Mouse (Mus musculus) hindbrain, embryonic 13.5 days (tissue): ENCODE measurements around the gene Ampd3. TPM values are rescaled to one million over a fixed set of nuclear protein-coding genes. Genes with fewer than 3 reads are reported as not detected.

ENCODE experiments used
- ATAC-seq: fragments of 200-750 bp; cut with Nextera tagmentation; 2 replicates; pipeline ENCODE4 v1.8.0; 2017; ENCODE audit warnings: moderate TSS enrichment; ENCODE audit not compliant: low FRiP score
- H3K27ac ChIP-seq: fragments of 300-500 bp; sonication (generic); 2 replicates; pipeline ENCODE4 v1.5.1; 2015; ENCODE audit warnings: inconsistent platforms, mild to moderate bottlenecking, moderate library complexity
- H3K27me3 ChIP-seq: fragments of 300-500 bp; sonication (generic); 2 replicates; pipeline ENCODE4 v1.6.1; 2015; ENCODE audit warnings: mild to moderate bottlenecking, inconsistent platforms
- H3K36me3 ChIP-seq: fragments of 300-500 bp; sonication (generic); 2 replicates; pipeline ENCODE4 v1.6.1; 2015; ENCODE audit warnings: mild to moderate bottlenecking, inconsistent platforms
- H3K4me1 ChIP-seq: fragments of 300-500 bp; sonication (generic); replicated peaks from 2 replicates; pipeline ENCODE4 v1.6.1; 2015; ENCODE audit warnings: inconsistent platforms
- H3K4me2 ChIP-seq: fragments of 300-500 bp; sonication (generic); 2 replicates; pipeline ENCODE4 v1.6.1; 2015; ENCODE audit warnings: inconsistent platforms, mild to moderate bottlenecking, moderate library complexity
- H3K4me3 ChIP-seq: fragments of 300-500 bp; sonication (generic); 2 replicates; pipeline ENCODE4 v1.5.1; 2015; ENCODE audit warnings: mild to moderate bottlenecking, inconsistent platforms
- H3K9ac ChIP-seq: fragments of 300-500 bp; sonication (generic); 2 replicates; pipeline ENCODE4 v1.6.1; 2015; ENCODE audit warnings: mild to moderate bottlenecking, inconsistent platforms
- H3K9me3 ChIP-seq: fragments of 300-500 bp; sonication (generic); 2 replicates; pipeline ENCODE4 v1.6.1; 2016; ENCODE audit warnings: inconsistent platforms
- WGBS: fragments of 180-500 bp; shearing (Covaris S2); methylation state at CpG from one replicate; pipeline ENCODE4 v1.1.7; 2015; 5-methylcytosine and 5-hydroxymethylcytosine counted together
- polyA plus RNA-seq: library from polyadenylated mRNA; unstranded; fragments of >200 nt; fragmentation: Nextera tagmentation; extraction: Ambion mirVana; gene quantifications from 2 replicates; pipeline ENCODE4 v1.2.1, GENCODE M21; 2015

The Ampd3 gene
- polyA plus RNA-seq, 1 experiment from 2014 or later, result 4.9 TPM

DNA sequence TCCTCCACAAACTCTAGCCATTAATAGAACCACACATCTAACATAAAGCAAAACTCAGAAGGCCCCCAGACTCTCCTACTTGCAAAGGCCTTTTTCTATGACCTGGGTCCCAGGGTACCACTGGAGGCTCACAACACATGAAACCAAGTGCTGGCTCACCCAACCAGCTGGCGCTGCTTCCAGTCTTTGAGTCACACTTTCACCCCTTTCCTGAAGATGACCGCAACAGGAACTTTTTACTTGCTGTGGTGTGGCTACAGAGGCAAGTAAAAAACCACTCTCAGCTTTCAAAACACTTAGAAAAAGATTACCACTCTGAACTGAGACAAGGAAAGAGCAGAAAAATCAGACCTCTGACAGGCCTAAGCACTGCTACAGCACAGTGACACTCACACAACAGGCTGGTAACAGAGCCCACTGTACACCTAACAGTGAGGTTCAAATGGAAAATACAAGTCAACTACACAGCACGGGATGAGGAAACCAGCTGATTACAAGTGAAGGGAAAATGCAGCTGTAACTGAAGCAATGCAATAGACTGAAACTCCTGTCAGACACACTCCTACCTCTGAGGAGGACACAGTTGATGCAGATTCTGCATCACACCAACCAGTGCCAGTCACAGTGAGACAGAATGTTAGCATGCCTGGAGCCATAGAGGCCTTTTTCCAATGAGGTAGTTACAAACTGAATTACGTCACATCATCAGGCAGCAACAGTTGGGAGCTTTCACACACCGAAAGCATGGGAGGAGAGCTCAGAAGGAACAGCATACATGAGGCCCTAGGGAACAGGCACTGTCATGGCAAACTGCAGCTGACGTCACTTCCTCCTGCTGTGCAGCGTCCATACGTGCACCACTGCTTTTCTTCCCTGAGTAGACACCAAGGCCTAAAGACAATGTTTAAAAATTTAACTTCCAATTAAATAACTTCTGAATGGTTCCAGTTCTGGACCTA lies 56.3 kb downstream of the Ampd3 start:
- Histone ChIP-seq H3K4me3 (no peak overlapping the region), H3K9ac (no peak overlapping the region), H3K27me3 (no peaks in the 10 kb centered on the region), H3K27ac (no peak overlapping the region), H3K4me1 (peaks cover 5% of the 10 kb centered on the region), H3K9me3 (no peaks in the 10 kb centered on the region), H3K36me3 (peaks cover 42% of the 10 kb centered on the region), H3K4me2 (no peak overlapping the region)
- ATAC-seq, result no peak
- 83% methylated on average over 8 of the region's 8 CpGs for WGBS

DNA sequence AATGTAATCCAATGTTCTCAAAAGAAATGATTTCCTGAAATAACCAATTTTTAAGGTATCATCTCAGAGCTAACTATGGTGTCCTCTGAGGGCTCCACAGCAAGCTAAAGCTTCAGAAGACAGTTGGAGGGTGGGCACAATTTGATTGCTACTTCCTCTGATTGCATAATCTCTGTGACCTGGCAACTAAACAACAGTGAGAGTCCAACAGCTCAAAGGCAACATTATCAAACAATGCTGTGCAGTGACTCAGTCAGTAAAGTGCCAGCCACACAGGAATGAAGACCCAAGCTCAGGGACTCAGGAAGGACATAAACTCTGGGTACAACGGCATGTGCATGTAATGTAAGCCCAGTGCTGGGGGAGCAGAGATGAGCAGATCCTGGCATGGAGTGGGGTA lies 65.0 kb downstream of the Ampd3 start:
- no peak for ATAC-seq
- no peaks in the 10 kb centered on the region for H3K27me3 ChIP-seq
- no peak overlapping the region for H3K4me3 ChIP-seq
- 100% methylated on average over 1 of the region's 1 CpGs for WGBS
- H3K27ac ChIP-seq, result no peak overlapping the region
- H3K4me2 ChIP-seq, result no peak overlapping the region
- H3K4me1 ChIP-seq, result no peaks in the 10 kb centered on the region
- H3K36me3 ChIP-seq, result peaks cover 40% of the 10 kb centered on the region
- no peak overlapping the region for H3K9ac ChIP-seq
- no peaks in the 10 kb centered on the region for H3K9me3 ChIP-seq

DNA sequence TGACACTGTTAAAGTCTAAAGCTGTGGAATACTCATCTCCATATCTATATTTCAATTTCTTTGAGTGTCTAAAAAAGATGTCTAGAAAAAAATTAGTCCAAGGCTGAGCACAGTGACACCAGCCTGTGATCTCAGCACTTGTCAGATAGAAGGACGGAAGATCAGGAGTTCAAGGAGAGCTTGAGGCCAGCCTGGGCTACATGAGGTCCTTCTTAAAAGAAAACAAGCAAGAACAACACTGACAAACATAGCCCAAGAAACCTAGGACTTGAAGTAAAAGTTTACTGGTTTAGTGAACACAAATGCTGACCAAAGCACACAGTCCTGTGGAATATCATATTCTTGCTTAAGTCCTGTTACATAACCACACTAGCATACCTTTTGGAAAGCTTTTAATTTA lies 66.0 kb downstream of the Ampd3 start:
- no peaks in the 10 kb centered on the region for H3K27me3 ChIP-seq
- 90% methylated on average over 1 of the region's 1 CpGs for WGBS
- ATAC-seq, result no peak

DNA sequence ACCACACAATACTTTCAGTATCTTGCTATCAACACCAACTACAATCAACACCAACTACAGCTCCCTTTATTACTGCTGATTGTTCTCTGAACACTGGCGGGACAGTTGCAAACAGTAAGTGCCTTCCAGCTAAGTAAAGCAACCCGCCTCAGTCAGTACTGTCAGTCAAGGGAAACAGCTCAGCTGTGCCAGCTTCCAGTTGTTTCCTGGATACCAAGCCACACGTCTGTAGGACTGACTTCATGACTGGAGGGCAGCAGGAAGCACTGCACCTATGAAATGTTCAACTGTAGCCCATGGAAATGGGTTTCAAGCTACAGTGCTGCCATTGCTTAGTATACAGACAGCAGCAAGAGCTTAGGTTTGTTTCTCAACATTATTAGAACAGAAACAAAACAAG lies 66.5 kb downstream of the Ampd3 start:
- H3K4me2 ChIP-seq, result no peak overlapping the region
- H3K9me3 ChIP-seq, result no peaks in the 10 kb centered on the region
- WGBS, result 71% methylated on average over 3 of the region's 3 CpGs
- no peak overlapping the region for H3K27ac ChIP-seq
- H3K36me3 ChIP-seq, result peaks cover 26% of the 10 kb centered on the region
- H3K9ac ChIP-seq, result no peak overlapping the region
- ATAC-seq, result no peak
- H3K27me3 ChIP-seq, result no peaks in the 10 kb centered on the region
- H3K4me3 ChIP-seq, result no peak overlapping the region
- H3K4me1 ChIP-seq, result no peaks in the 10 kb centered on the region

More for the DNA sequence above, 66.0 kb downstream of the Ampd3 start:
- Histone ChIP-seq H3K4me3 (no peak overlapping the region), H3K9me3 (no peaks in the 10 kb centered on the region), H3K9ac (no peak overlapping the region), H3K4me2 (no peak overlapping the region), H3K27ac (no peak overlapping the region), H3K4me1 (no peaks in the 10 kb centered on the region), H3K36me3 (peaks cover 31% of the 10 kb centered on the region)

DNA sequence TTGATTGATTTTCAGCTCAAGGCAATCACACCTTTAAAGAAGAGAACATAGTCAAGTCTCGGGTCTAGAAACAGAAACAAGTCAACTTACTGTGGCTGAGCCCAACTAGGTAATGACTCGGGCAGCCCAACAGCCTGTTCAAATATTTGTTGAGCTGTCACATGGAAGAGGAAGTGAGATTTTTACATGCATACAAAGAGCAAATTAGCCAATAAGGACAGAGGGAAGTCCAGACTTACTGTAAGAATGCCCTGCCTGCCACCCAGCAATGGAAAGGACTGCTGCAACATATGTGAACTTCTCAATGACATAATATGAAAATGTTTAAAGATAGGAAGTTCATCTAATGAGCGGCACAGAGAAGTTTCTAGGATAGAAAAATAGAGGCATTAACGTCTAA lies 72.3 kb downstream of the Ampd3 start:
- ATAC-seq, result no peak

DNA sequence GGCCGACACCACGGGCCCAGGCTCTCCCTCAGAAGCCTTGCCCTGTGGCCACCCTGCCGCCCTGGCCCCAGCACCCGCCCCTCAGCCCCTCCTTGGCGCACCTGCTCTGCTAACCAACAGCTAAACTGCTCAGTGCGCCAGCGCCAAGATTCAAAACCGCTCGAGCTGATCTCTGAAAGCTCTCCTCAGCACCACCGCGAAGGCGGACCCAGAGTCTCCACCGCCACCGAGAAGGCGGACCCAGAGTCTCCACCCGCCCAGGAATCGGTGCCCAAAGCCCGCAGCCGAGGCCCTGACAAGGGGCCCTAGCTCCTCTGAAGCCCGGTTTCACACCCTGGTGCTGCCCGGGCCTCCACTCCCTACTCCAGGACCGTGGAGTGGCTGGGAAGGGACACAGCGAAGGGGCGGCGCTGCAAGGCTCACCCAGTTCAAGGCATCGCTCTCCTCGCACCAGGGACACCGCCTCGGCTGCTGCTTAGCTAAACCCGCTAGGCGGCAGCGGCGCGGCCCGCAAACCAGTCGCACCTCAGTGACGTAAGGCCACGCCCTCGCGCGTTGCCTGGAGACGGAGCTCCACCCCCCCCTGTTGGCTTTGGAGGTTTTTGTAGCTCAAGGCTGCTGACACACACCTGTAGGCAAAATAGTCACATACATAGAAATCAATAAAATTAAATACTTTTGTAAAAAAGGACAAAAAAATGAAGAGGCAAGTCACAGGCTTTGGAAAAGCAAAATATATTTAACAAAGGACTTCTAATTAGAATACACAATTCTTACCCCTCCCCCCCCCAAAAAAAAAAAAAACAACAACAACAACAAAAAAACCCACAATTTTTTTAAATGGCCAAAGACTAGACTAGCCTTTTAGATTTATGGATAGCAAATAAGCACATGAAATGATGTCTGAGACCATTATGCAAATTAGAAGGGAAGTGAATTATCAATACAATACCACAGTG lies 76.2 kb downstream of the Ampd3 start, which contains the start of gene Rnf141:
Gene Rnf141, minus strand, starts transcription at position 542 of the 959 bp plus-strand sequence.
- Histone ChIP-seq H3K4me3 (peak within 1 kb of the TSS; percentile 81), H3K4me2 (peak within 1 kb of the TSS; percentile 86), H3K9me3 (no peaks in the 10 kb centered on the region), H3K27ac (peak within 1 kb of the TSS; percentile 93), H3K36me3 (no peaks in the 10 kb centered on the region), H3K27me3 (no peaks in the 10 kb centered on the region), H3K9ac (peak within 1 kb of the TSS; percentile 89), H3K4me1 (peaks cover 10% of the 10 kb centered on the region)
- WGBS, result under 1% methylated on average over 42 of the region's 42 CpGs
- peak; percentile 97 for ATAC-seq

More for the DNA sequence above, 72.3 kb downstream of the Ampd3 start:
- Histone ChIP-seq H3K4me1 (peaks cover 10% of the 10 kb centered on the region), H3K36me3 (peaks cover 5% of the 10 kb centered on the region; the same call in 1 of the 2 replicates), H3K9ac (no peak overlapping the region), H3K4me2 (no peak overlapping the region), H3K27ac (no peak overlapping the region), H3K9me3 (no peaks in the 10 kb centered on the region), H3K27me3 (no peaks in the 10 kb centered on the region), H3K4me3 (no peak overlapping the region)
- WGBS, result 86% methylated on average over 4 of the region's 4 CpGs

DNA sequence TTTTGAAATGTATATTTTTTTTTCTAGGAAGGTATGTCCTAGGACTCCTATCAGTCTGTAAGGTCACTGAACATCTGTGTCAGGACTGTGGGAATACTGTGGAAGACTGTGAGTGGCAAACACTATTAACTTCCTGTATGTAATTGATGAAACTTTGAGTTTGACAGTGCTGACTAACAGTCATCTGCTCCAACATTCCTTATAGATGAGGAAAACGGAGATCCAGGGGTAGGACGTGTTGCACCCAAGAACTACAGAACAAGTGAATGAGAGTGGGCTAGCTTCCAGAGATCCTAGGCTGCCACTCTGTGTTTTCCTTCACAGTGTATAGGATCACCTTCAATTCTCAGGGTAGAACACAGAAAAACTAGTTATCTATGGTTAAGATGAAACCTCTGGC lies 79.3 kb downstream of the Ampd3 start:
- Histone ChIP-seq H3K9ac (no peak overlapping the region), H3K36me3 (no peaks in the 10 kb centered on the region), H3K4me2 (no peak overlapping the region), H3K4me3 (no peak overlapping the region), H3K27ac (no peak overlapping the region), H3K9me3 (no peaks in the 10 kb centered on the region), H3K4me1 (peaks cover 8% of the 10 kb centered on the region), H3K27me3 (no peaks in the 10 kb centered on the region)
- WGBS, result 86% methylated on average over 2 of the region's 2 CpGs
- ATAC-seq, result no peak

DNA sequence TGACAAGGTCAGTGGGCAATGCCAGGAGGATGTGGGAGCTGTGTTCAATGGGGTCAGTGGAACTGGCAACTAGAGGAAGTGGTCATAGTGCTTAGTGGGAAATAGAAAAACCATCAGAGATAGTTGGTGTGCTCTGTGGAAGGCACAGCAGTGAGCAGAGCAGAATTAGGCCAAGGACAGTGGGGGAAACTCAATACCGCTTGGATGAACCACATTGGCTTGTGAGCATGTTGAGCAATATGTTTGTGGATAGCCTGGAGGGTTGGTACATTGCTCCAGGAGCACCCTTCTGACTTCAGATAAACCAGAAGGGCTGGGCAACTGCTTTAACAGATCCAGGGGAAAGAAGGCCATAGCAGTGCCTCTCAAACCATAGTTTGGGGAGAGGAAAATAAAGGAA lies 80.4 kb downstream of the Ampd3 start:
- H3K9me3 ChIP-seq, result no peaks in the 10 kb centered on the region
- no peaks in the 10 kb centered on the region for H3K36me3 ChIP-seq
- no peak overlapping the region for H3K4me2 ChIP-seq
- H3K27me3 ChIP-seq, result no peaks in the 10 kb centered on the region
- no peak overlapping the region for H3K9ac ChIP-seq
- 93% methylated on average over 1 of the region's 1 CpGs for WGBS
- no peak overlapping the region for H3K4me3 ChIP-seq
- ATAC-seq, result no peak
- peaks cover 4% of the 10 kb centered on the region for H3K4me1 ChIP-seq
- H3K27ac ChIP-seq, result no peak overlapping the region

DNA sequence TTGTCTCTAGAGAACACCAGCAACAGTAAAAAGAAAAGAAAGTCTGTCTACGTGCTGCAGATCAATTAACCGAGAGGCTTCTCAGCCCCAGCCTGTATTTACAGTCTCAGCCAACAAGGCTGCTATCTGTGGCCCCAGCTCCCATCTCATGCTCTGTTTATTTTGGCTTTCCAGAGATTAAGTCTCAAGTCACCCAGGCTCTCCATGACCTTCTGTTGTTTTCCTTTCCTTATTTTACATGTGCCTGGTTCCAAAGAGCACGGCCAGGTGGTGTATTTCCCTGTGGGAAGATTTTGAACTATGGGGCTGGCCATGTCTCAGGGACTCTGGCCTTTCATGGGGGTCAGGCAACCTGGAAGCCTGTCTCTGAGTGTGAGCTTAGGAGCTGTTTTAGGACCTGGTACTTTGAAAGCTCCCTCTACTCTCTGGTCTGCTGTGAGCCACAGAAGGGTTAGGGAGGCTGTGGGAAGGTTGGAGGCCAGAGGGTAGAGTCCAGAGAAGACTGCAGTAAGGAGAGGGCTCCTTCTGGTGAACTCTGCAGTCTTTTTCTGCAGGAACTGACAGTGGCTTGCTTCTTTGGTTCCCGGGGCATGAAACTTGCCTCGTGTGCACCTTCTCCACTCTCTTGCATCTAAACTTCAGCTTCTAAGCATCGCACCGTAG lies 83.7 kb downstream of the Ampd3 start:
- H3K36me3 ChIP-seq, result no peaks in the 10 kb centered on the region
- no peaks in the 10 kb centered on the region for H3K27me3 ChIP-seq
- no peaks in the 10 kb centered on the region for H3K9me3 ChIP-seq
- 0 out of 2 replicates have a peak, but pooled peaks cover 4% of the 10 kb centered on the region for H3K4me1 ChIP-seq
- H3K4me2 ChIP-seq, result no peak overlapping the region
- H3K27ac ChIP-seq, result no peak overlapping the region
- WGBS, result 84% methylated on average over 7 of the region's 7 CpGs
- no peak for ATAC-seq
- no peak overlapping the region for H3K9ac ChIP-seq
- H3K4me3 ChIP-seq, result no peak overlapping the region

DNA sequence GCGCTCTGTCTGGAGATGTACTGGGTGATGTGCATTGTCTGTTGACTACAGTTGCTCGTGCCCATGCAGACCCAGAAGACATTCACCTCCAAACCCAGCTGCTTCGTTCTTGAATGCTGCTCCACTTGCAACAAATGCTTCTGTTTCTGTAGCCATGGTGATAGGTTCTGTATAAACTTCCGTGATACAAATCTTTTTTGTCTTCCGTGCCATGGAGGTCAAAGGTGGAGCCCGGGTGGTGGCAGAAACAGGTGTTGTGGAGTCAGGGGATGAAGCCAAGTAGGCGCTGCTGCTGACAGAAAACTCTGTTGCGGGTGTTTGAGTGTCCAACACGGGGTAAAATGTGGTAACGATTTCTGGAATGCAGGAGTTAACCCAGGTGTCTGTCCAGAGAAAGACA lies 85.6 kb downstream of the Ampd3 start:
- no peaks in the 10 kb centered on the region for H3K36me3 ChIP-seq
- 0 out of 2 replicates have a peak, but pooled peaks cover 4% of the 10 kb centered on the region for H3K4me1 ChIP-seq
- 60% methylated on average over 10 of the region's 10 CpGs for WGBS
- H3K9me3 ChIP-seq, result no peaks in the 10 kb centered on the region
- no peak overlapping the region; the same call in 1 of the 2 replicates for H3K27ac ChIP-seq
- ATAC-seq, result no peak
- H3K4me3 ChIP-seq, result no peak overlapping the region
- H3K27me3 ChIP-seq, result no peaks in the 10 kb centered on the region
- H3K9ac ChIP-seq, result no peak overlapping the region
- H3K4me2 ChIP-seq, result no peak overlapping the region

DNA sequence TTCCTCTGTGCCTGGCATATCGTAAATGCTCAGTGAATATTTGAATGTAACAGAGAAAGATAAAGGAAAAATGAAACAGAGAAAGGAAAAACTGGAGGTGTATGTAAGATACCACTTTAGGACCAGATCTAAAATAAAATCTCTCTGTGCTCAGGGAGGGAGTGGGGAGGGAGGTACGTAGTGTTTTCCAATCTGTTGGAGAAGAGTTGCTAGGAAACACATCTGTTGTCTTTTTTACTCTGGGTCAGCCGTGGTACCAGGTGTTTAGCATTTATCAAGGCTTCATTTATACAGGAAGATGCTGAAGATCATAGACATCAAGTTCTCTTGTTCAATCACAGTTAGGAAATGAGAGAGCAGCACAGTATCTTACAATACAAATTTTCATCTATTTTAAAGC lies 86.5 kb downstream of the Ampd3 start:
- Histone ChIP-seq H3K9ac (no peak overlapping the region), H3K4me1 (0 out of 2 replicates have a peak, but pooled peaks cover 4% of the 10 kb centered on the region), H3K27ac (no peak overlapping the region), H3K4me2 (no peak overlapping the region), H3K36me3 (no peaks in the 10 kb centered on the region), H3K27me3 (0 out of 2 replicates have a peak, but pooled peaks cover 2% of the 10 kb centered on the region), H3K4me3 (no peak overlapping the region), H3K9me3 (no peaks in the 10 kb centered on the region)
- 58% methylated on average over 3 of the region's 3 CpGs for WGBS
- no peak for ATAC-seq
